Mouse (Mus musculus): ENCODE results near the gene Serpine2. TPM values are rescaled to one million over a fixed set of nuclear protein-coding genes. Genes with fewer than 3 reads are reported as not detected.

Serpine2 gene
- total RNA-seq, 1 experiment from 2014 or later, result 8.4 TPM

- no peak for DNase-seq
These were observed 45.5 kb downstream of the Serpine2 start for GRCm38 (mm10) chr1:79815446-79815845.

GRCm38 (mm10) chr1:79809447-79809846 lies 51.5 kb downstream of the Serpine2 start:
- DNase-seq, result no peak

- no peak for DNase-seq
These were observed 54.1 kb downstream of the Serpine2 start for GRCm38 (mm10) chr1:79806865-79807264.

GRCm38 (mm10) chr1:79803614-79804013 lies 57.4 kb downstream of the Serpine2 start:
- DNase-seq, result no peak

- DNase-seq, result no peak
These were observed 58.0 kb downstream of the Serpine2 start for GRCm38 (mm10) chr1:79802858-79803427.

GRCm38 (mm10) chr1:79797084-79797483 lies 63.9 kb downstream of the Serpine2 start:
- no peak for DNase-seq

- peak; percentile 29 for DNase-seq
These were observed 74.6 kb downstream of the Serpine2 start for GRCm38 (mm10) chr1:79786267-79786927.

GRCm38 (mm10) chr1:79782433-79782832 lies 78.5 kb downstream of the Serpine2 start:
- peak; percentile 22 for DNase-seq

- DNase-seq, result no peak
These were observed 83.0 kb downstream of the Serpine2 start for GRCm38 (mm10) chr1:79778011-79778410.

GRCm38 (mm10) chr1:79775927-79776458 lies 85.0 kb downstream of the Serpine2 start, which contains the start of the genes Mrpl44 and Wdfy1:
Gene Mrpl44, plus strand, starts transcription at chr1:79776018.
Gene Wdfy1, minus strand, starts transcription at chr1:79776143.
- DNase-seq, result peak; percentile 98

GRCm38 (mm10) chr1:79774164-79774780 lies 86.7 kb downstream of the Serpine2 start:
- no peak for DNase-seq

GRCm38 (mm10) chr1:79768231-79768630 lies 92.7 kb downstream of the Serpine2 start:
- DNase-seq, result no peak

GRCm38 (mm10) chr1:79764483-79764882 lies 96.5 kb downstream of the Serpine2 start:
- DNase-seq, result no peak

- DNase-seq, result peak; percentile 34
These were observed 96.9 kb downstream of the Serpine2 start for GRCm38 (mm10) chr1:79764031-79764430.

- DNase-seq, result no peak
These were observed 98.4 kb downstream of the Serpine2 start for GRCm38 (mm10) chr1:79762282-79763250.

- no peak for DNase-seq
These were observed 99.1 kb downstream of the Serpine2 start for GRCm38 (mm10) chr1:79761917-79762271.

GRCm38 (mm10) chr1:79761106-79761916 lies 99.7 kb downstream of the Serpine2 start:
- peak; percentile 91 for DNase-seq

GRCm38 (mm10) chr1:79760656-79761055 lies 100.3 kb downstream of the Serpine2 start:
- peak; percentile 40 for DNase-seq

GRCm38 (mm10) chr1:79759436-79759972 lies 101.5 kb downstream of the Serpine2 start:
- no peak for DNase-seq

- no peak for DNase-seq
These were observed 102.0 kb downstream of the Serpine2 start for GRCm38 (mm10) chr1:79759006-79759405.

GRCm38 (mm10) chr1:79757597-79757996 lies 103.4 kb downstream of the Serpine2 start:
- no peak for DNase-seq

Measured in adrenal gland, postnatal 14 days (tissue).